Mouse (Mus musculus) megakaryocyte, embryonic 14.5 days (primary cell): ENCODE results near the gene Pm20d1. TPM values are rescaled to one million over a fixed set of nuclear protein-coding genes. Genes with fewer than 3 reads are reported as not detected.

Source experiments
- H3K27me3 ChIP-seq: replicated peaks from 2 replicates; pipeline ENCODE3; 2012; ENCODE audit warnings: inconsistent platforms
- H3K36me3 ChIP-seq: replicated peaks from 2 replicates; pipeline ENCODE3; 2012; ENCODE audit warnings: low read length, inconsistent platforms, mixed read lengths
- H3K4me1 ChIP-seq: 2 replicates; pipeline ENCODE4 v1.6.1; 2012; ENCODE audit warnings: inconsistent platforms
- H3K4me3 ChIP-seq: replicated peaks from 2 replicates; pipeline ENCODE3; 2012; ENCODE audit warnings: moderate library complexity, mild to moderate bottlenecking, inconsistent platforms
- H3K9me3 ChIP-seq: 2 replicates; pipeline ENCODE4 v1.6.1; 2012; ENCODE audit warnings: inconsistent platforms
- FLI1 ChIP-seq: IDR thresholded peaks from 2 replicates; pipeline ENCODE4 v1.6.1; 2012; ENCODE audit warnings: low read length, inconsistent platforms, mixed read lengths
- GATA1 ChIP-seq: IDR thresholded peaks from 3 replicates; pipeline ENCODE4 v1.6.1; 2012; ENCODE audit warnings: mixed read lengths, low read length, inconsistent platforms, borderline replicate concordance
- polyA plus RNA-seq: library from polyadenylated mRNA; stranded (reverse); fragments of >175 nt; gene quantifications from 2 replicates; pipeline ENCODE4 v1.2.3, GENCODE M21; 2012; ENCODE audit warnings: low replicate concordance; ENCODE audit not compliant: insufficient read depth

Pm20d1 gene
- polyA plus RNA-seq: not detected in 2 replicates

GRCm38 (mm10) chr1:131797202-131797909 is at the start of gene Pm20d1:
TSS of gene Pm20d1 (plus strand) at chr1:131797381.
- Histone ChIP-seq H3K27me3 (peaks cover 57% of the 10 kb centered on the region), H3K4me1 (peaks cover 14% of the 10 kb centered on the region), H3K4me3 (peak within 1 kb of the TSS; percentile 25), H3K36me3 (no peaks in the 10 kb centered on the region), H3K9me3 (peaks cover 5% of the 10 kb centered on the region)
- TF ChIP-seq GATA1 (no peak), FLI1 (no peak)

- Histone ChIP-seq H3K27me3 (peaks cover 96% of the 10 kb centered on the region), H3K4me3 (no peak overlapping the region), H3K9me3 (no peaks in the 10 kb centered on the region), H3K36me3 (no peaks in the 10 kb centered on the region), H3K4me1 (peaks cover 72% of the 10 kb centered on the region)
- TF ChIP-seq GATA1: no peak
- no peak for TF ChIP-seq FLI1
Observed at GRCm38 (mm10) chr1:131747761-131748160, 49.4 kb upstream of the Pm20d1 start.

GRCm38 (mm10) chr1:131748636-131749035 is 48.5 kb upstream of the Pm20d1 start:
- Histone ChIP-seq H3K9me3 (no peaks in the 10 kb centered on the region), H3K4me3 (no peak overlapping the region), H3K36me3 (no peaks in the 10 kb centered on the region), H3K4me1 (peaks cover 78% of the 10 kb centered on the region), H3K27me3 (peaks cover 96% of the 10 kb centered on the region)
- TF ChIP-seq FLI1 (no peak), GATA1 (no peak)

GRCm38 (mm10) chr1:131749706-131750545 is 47.3 kb upstream of the Pm20d1 start:
- Histone ChIP-seq H3K9me3 (no peaks in the 10 kb centered on the region), H3K4me1 (peaks cover 82% of the 10 kb centered on the region), H3K27me3 (peaks cover 90% of the 10 kb centered on the region), H3K4me3 (no peak overlapping the region), H3K36me3 (no peaks in the 10 kb centered on the region)
- TF ChIP-seq FLI1 (no peak), GATA1 (no peak)

GRCm38 (mm10) chr1:131751181-131751890 is 45.8 kb upstream of the Pm20d1 start:
- Histone ChIP-seq H3K4me1 (peaks cover 90% of the 10 kb centered on the region), H3K36me3 (no peaks in the 10 kb centered on the region), H3K27me3 (peaks cover 90% of the 10 kb centered on the region), H3K9me3 (no peaks in the 10 kb centered on the region), H3K4me3 (no peak overlapping the region)
- no peak for TF ChIP-seq FLI1
- TF ChIP-seq GATA1: no peak

- Histone ChIP-seq H3K36me3 (no peaks in the 10 kb centered on the region), H3K4me3 (no peak overlapping the region), H3K9me3 (no peaks in the 10 kb centered on the region), H3K4me1 (peaks cover 86% of the 10 kb centered on the region), H3K27me3 (peaks cover 90% of the 10 kb centered on the region)
- no peak for TF ChIP-seq FLI1
- TF ChIP-seq GATA1: no peak
Observed at GRCm38 (mm10) chr1:131751891-131752311, 45.3 kb upstream of the Pm20d1 start.

GRCm38 (mm10) chr1:131754212-131754829 is 42.9 kb upstream of the Pm20d1 start:
- peaks cover 91% of the 10 kb centered on the region for H3K27me3 ChIP-seq

GRCm38 (mm10) chr1:131754916-131755315 is 42.3 kb upstream of the Pm20d1 start:
- TF ChIP-seq GATA1: no peak
- no peak for TF ChIP-seq FLI1
- H3K4me1 ChIP-seq: peaks cover 57% of the 10 kb centered on the region
- peaks cover 87% of the 10 kb centered on the region for H3K27me3 ChIP-seq
- H3K9me3 ChIP-seq: no peaks in the 10 kb centered on the region
- peak overlapping the region; percentile 3 for H3K4me3 ChIP-seq
- H3K36me3 ChIP-seq: no peaks in the 10 kb centered on the region

More at GRCm38 (mm10) chr1:131754212-131754829, 42.9 kb upstream of the Pm20d1 start:
- Histone ChIP-seq H3K4me1 (peaks cover 63% of the 10 kb centered on the region), H3K4me3 (no peak overlapping the region), H3K9me3 (no peaks in the 10 kb centered on the region), H3K36me3 (no peaks in the 10 kb centered on the region)
- TF ChIP-seq FLI1 (no peak), GATA1 (no peak)

GRCm38 (mm10) chr1:131757211-131757610 is 40.0 kb upstream of the Pm20d1 start:
- TF ChIP-seq FLI1: no peak
- TF ChIP-seq GATA1: no peak

More at GRCm38 (mm10) chr1:131757211-131757610, 40.0 kb upstream of the Pm20d1 start:
- Histone ChIP-seq H3K27me3 (peaks cover 81% of the 10 kb centered on the region), H3K36me3 (no peaks in the 10 kb centered on the region), H3K4me1 (peaks cover 51% of the 10 kb centered on the region), H3K4me3 (no peak overlapping the region), H3K9me3 (no peaks in the 10 kb centered on the region)
